Mouse (Mus musculus) layer of hippocampus, adult 8-10 months (tissue): Measurements from ENCODE around the gene Msmb. TPM values are rescaled to one million over a fixed set of nuclear protein-coding genes. Genes with fewer than 3 reads are reported as not detected.
"Not testable (repeated sequence)": the region's sequence is repeated elsewhere in the genome, so short reads cannot be mapped to it uniquely, and the experiment has no call there.

Experiments
- DNase-seq, 2 experiments: peaks; one replicate each; pipeline ENCODE4 v3.0.0; 2022; ENCODE audit warnings: low spot score in 2 of 2
- total RNA-seq, 4 experiments: library from RNA; stranded (reverse); gene quantifications; 2 replicates each; pipeline ENCODE4 v1.2.4; 2022

Msmb gene
- not detected for total RNA-seq

GRCm38 (mm10) chr14:32141723-32142122 lies at the start of gene Msmb:
Gene Msmb, plus strand, starts transcription at chr14:32142023.
- no peak for DNase-seq

DNA sequence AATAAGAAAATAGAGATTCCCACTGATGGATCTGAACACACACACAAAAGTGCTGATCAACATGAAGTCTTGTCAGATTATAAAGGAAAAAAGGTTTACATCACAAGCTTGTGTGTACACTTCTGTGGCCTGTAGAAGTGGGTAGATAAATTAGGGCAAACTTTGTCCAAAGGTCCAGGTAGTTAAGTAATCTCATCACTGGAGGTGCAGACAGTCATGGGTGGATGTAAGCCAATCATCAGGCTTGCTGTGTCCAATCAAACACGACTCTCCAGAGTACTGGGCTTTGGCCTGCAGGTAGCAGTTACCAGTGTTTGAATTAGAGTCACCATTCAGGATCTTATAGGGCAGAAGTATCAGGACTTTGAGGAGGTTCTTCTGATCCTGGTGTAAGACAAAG lies 48.8 kb upstream of the Msmb start:
- no peak for DNase-seq

DNA sequence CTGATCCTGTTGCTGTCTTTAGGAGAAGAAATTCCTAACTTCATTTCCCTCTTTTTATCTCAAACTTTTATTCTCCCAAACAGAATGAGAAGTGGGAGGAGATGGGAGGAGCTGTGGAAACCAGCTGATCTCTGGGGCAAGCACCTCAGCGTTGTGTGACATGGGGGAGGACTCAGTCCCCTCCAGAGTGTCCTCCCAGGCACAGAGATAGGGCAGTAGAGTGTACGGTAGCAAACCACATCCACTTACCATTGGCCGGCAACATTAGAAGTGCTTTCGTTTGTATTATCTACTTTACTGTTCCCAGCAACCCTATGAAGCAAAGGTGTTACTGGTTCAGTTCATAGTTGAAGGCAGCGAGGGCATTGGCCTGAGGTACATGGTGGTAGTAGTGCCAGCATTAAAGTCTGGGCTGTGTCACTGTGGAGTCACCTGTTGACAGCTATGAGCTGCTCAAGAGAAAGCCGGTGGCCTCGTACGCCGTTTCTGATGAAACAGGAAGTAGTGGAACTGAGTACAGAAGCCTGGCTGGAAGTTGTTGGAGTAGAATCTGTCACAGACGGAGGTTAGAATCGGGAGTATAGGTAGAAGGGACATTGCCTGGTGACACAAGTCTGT lies 48.2 kb upstream of the Msmb start:
- no peak for DNase-seq

DNA sequence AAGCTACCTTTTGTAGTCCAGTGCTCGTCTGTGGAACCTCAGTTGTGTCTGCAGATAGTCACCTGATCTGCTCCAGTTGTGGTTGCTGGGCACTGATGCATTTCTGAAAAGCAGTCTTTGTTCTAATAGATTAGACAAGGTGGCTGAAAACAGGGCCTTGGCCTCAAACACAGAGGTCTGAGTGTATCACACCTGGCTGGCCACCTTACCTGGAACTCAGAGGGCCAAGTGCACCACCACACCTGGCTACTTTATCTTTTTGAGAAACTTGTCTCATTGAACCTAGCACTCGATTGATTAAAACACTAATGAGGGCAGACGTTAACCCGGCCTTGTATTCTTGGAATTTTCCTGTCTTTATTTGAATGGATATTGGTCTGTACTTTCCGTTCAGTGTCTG lies 46.2 kb upstream of the Msmb start:
- DNase-seq, result no peak

- DNase-seq, result no peak
Observed at GRCm38 (mm10) chr14:32096740-32097139, 45.1 kb upstream of the Msmb start.

- DNase-seq, result no peak
Observed at GRCm38 (mm10) chr14:32097691-32098090, 44.1 kb upstream of the Msmb start.

- DNase-seq, result no peak
Observed at GRCm38 (mm10) chr14:32098951-32099350, 42.9 kb upstream of the Msmb start.

GRCm38 (mm10) chr14:32103556-32103955 lies 38.3 kb upstream of the Msmb start:
- DNase-seq, result peak in 1 of 2 experiments; percentile 26

- no peak for DNase-seq
Observed at GRCm38 (mm10) chr14:32105663-32106062, 36.2 kb upstream of the Msmb start.

DNA sequence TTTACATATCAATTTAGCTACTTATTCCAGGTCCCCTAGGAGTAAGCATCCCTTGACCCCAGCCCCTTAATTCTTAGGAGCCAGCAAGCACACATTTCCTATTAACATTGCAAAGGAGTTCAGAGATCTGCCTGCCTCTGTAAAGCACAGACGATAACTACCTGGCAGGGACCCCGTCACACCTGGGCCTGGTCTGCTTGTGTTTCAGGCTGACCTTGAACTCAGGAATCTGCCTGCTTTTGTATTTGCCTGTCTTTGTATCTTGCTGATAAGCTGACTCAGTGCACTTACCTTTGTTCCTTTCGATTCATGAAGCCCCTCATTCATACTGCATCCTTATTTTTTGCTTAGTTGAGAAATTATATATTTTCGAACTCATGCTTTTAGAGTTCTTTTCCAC lies 34.9 kb upstream of the Msmb start:
- DNase-seq, result no peak

DNA sequence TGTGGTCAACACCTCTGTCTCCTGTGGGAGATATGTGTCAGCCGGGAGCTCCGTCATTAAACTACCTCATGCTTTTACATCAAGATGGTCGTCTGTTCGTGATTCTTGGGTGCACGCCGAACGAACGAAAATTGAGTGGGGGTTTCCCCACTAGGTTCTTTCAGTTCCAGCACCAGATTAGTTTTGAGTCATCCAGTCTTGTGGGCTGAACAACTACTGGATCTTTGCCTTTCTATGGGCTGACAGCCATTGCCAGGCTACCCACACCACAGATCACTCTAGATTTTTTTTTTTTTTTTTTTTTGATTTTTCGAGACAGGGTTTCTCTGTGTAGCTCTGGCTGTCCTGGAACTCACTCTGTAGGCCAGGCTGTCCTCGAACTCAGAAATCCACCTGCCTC lies 29.7 kb upstream of the Msmb start:
- not testable (repeated sequence) for DNase-seq

- DNase-seq, result no peak
Observed at GRCm38 (mm10) chr14:32120940-32121919, 20.6 kb upstream of the Msmb start.

DNA sequence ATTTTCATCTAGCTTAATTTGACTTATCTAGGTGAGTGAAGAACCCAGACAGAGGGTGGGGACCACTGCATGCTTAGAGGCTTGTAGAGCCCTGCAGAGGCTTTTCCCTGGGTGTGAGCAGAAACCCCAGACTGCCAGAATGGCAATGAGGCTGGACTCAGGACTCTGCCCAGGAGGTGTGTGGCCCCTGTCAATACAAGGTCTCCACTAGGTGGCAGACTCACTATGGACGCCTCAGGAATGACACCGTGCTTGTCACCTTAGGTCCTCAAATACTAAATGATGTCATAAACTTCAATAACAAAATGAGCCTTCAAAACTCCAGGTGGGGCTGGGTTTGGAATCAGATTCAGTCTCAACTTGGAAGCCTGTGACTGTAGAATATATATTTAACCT lies 19.9 kb upstream of the Msmb start:
- DNase-seq, result no peak

DNA sequence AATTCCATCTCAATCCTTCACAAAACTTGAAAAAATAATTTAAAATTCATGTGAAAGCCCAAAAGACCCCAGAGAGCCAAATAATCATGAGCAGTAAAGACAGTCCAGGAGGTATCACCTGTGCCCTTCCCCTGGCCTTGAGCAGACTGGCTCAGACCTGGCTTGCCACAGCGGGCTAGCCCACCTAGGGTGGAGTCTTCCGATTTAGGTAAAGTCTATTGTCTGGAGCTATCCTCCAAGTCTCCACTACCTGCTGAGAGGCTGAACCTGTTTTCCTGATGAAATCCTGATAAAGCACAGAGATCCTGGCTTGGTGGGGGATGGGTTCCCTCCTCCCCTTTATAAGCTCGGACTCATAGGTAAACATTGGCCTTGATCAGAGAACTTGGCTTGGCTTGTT lies 17.6 kb upstream of the Msmb start:
- no peak for DNase-seq

- not testable (repeated sequence) for DNase-seq
Observed at GRCm38 (mm10) chr14:32125256-32125655, 16.6 kb upstream of the Msmb start.

- no peak for DNase-seq
Observed at GRCm38 (mm10) chr14:32128409-32128808, 13.4 kb upstream of the Msmb start.

DNA sequence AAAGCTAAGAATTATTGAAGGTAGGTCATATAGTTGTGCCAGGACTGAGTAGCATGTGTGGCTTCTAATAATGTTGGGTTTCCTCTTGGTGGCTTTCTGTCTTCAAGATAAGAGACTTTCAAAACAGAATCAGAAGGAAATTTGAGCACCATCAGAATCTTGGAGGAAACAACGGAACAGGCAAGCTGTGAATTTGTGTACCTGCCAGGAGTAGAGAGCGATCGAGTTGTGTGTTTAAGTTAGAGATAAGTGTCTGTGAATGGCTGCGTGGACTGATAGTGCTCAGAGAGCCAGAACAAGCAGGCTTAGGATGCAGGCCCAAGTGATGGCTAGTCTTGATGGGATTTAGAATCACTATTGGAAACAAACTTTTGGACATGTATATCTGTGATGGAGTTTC lies 10.0 kb upstream of the Msmb start:
- DNase-seq, result no peak

DNA sequence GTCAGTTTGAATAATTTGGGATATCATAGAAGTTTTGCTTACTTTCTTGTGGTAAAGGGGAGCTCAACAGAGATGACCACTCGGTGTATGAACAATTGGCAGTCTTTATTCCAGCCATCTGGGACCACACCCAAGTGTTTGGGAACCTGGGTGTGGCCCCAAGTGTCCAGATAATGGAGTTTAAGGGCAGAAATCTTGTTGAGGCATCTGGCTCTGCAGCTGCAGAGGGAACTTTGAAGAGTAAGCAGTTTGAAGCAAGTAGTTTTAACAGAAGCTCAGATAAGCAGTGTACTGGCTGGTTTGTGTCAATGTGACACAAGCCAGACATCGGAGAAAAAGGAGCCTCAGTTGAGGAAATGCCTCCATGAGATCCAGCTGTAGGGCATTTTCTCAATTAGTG lies 7.5 kb upstream of the Msmb start:
- no peak for DNase-seq

- not testable (repeated sequence) for DNase-seq
Observed at GRCm38 (mm10) chr14:32136467-32136866, 5.4 kb upstream of the Msmb start.

- no peak for DNase-seq
Observed at GRCm38 (mm10) chr14:32140359-32140965, 1.4 kb upstream of the Msmb start.

GRCm38 (mm10) chr14:32144734-32145133 lies 2.9 kb downstream of the Msmb start:
- DNase-seq, result no peak

- DNase-seq, result no peak
Observed at GRCm38 (mm10) chr14:32145401-32145800, 3.6 kb downstream of the Msmb start.
